Mouse (Mus musculus): Measurements from ENCODE around the gene Zfp536.

The Zfp536 gene

GRCm38 (mm10) chr7:37531166-37531565 lies 242.3 kb downstream of the Zfp536 start:
- DNase-seq: no peak

- DNase-seq: no peak
These were observed 245.1 kb downstream of the Zfp536 start for GRCm38 (mm10) chr7:37528311-37528710.

- DNase-seq: no peak
These were observed 245.6 kb downstream of the Zfp536 start for GRCm38 (mm10) chr7:37527890-37528289.

- no peak for DNase-seq
These were observed 252.0 kb downstream of the Zfp536 start for GRCm38 (mm10) chr7:37521407-37521806.

GRCm38 (mm10) chr7:37510933-37511675 lies 262.3 kb downstream of the Zfp536 start:
- no peak for DNase-seq

GRCm38 (mm10) chr7:37509700-37510099 lies 263.7 kb downstream of the Zfp536 start:
- no peak for DNase-seq

GRCm38 (mm10) chr7:37505548-37505947 lies 267.9 kb downstream of the Zfp536 start:
- DNase-seq: no peak

- no peak for DNase-seq
These were observed 268.3 kb downstream of the Zfp536 start for GRCm38 (mm10) chr7:37505096-37505495.

GRCm38 (mm10) chr7:37498881-37499280 lies 274.6 kb downstream of the Zfp536 start:
- no peak for DNase-seq

GRCm38 (mm10) chr7:37496491-37496890 lies 276.9 kb downstream of the Zfp536 start:
- DNase-seq: no peak

- no peak for DNase-seq
These were observed 283.1 kb downstream of the Zfp536 start for GRCm38 (mm10) chr7:37490312-37490711.

- DNase-seq: no peak
These were observed 288.5 kb downstream of the Zfp536 start for GRCm38 (mm10) chr7:37484946-37485345.

GRCm38 (mm10) chr7:37482564-37482963 lies 290.9 kb downstream of the Zfp536 start:
- no peak for DNase-seq

- no peak for DNase-seq
These were observed 292.3 kb downstream of the Zfp536 start for GRCm38 (mm10) chr7:37481165-37481564.

- DNase-seq: no peak
These were observed 296.1 kb downstream of the Zfp536 start for GRCm38 (mm10) chr7:37477309-37477708.

GRCm38 (mm10) chr7:37475485-37475884 lies 298.0 kb downstream of the Zfp536 start:
- DNase-seq: no peak

GRCm38 (mm10) chr7:37474284-37474683 lies 299.2 kb downstream of the Zfp536 start:
- no peak for DNase-seq

- no peak for DNase-seq
These were observed 299.9 kb downstream of the Zfp536 start for GRCm38 (mm10) chr7:37473311-37474084.

- DNase-seq: no peak
These were observed 301.7 kb downstream of the Zfp536 start for GRCm38 (mm10) chr7:37471726-37472125.

- no peak for DNase-seq
These were observed 306.8 kb downstream of the Zfp536 start for GRCm38 (mm10) chr7:37466477-37467243.

GRCm38 (mm10) chr7:37464186-37464721 lies 309.2 kb downstream of the Zfp536 start:
- no peak for DNase-seq

- no peak for DNase-seq
These were observed 325.9 kb downstream of the Zfp536 start for GRCm38 (mm10) chr7:37447523-37447922.

- no peak for DNase-seq
These were observed 333.5 kb downstream of the Zfp536 start for GRCm38 (mm10) chr7:37439912-37440311.
